Mouse (Mus musculus) heart, postnatal 0 days (tissue): ENCODE results near the gene Ankrd53.

ENCODE experiments used
- CTCF ChIP-seq: IDR thresholded peaks from 2 replicates; pipeline ENCODE4 v1.5.1; 2016; ENCODE audit warnings: antibody characterized with exemption, control low read depth, low read depth
- EP300 ChIP-seq: IDR thresholded peaks from 2 replicates; pipeline ENCODE4 v1.6.1; 2016; ENCODE audit warnings: antibody characterized with exemption, low read depth

DNA sequence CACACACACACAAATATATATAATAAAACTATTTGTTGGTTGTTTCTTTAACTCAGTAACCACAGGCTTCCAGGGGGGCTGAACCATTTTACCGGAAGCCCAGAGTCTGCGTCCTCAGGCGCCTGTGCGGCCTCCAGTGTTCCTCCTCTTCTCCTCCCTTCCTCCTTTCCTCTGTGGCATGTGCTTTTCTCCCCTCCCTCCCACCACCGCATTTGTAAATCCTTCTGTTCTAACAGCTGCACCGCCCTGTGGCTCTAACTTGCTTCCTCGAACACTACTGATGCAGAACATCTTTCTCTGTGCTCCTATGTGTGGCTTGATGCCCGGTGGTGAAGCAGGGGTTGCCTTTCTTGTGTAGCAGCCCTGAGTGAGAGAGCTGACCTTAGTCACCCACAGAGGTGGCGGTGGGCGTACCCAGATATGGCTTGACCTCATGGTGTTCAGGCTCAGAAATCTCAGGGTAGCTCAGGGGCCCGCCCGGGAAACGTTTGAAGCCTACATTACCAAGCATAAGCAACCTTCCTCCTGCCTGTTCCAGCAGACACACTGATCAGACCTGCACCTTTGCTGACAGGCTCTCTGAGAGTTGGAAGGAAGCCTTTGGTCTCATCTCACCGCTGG is 33.0 kb upstream of the Ankrd53 start:
- TF ChIP-seq CTCF (no peak), EP300 (no peak)
